Comparison of ENCODE assay signal across 8 mouse cellular contexts in the genomic region with DNA sequence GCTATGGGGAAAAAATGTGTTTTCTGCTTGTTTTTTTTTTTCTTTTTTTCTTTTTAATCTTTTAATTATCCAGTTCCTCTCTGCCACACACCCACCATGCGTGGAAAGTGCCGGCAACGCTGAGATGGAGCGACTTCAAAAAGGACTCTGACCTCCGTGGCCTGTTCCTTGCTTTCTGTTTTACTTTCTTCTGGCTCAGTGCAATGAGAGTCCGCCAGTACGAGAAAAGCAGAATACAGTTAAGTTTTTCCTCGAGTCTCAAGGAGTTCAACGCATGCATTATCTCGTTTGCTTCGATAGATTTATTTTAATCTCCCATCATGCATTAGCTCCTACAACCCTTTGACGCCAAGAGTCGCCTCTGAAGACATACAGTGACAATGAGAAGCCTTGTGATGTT.
DNase-seq lines count a peak whose midpoint lies in the region; ATAC-seq lines count a peak whose summit lies in the region.

No protein-coding gene starts in this region.

- H3K4me3 ChIP-seq in embryonic facial prominence, embryonic 14.5 days (ENCODE audit: low read depth, low read length), result peak overlapping the region; percentile 30
- peak overlapping the region; percentile 38 for H3K4me3 ChIP-seq in intestine, embryonic 16.5 days (ENCODE audit: low read length)

- no peak overlapping the region for H3K27ac ChIP-seq in embryonic facial prominence, embryonic 14.5 days (replicated peaks; ENCODE audit: low read depth, low read length)
- no peak overlapping the region for H3K27ac ChIP-seq in intestine, embryonic 16.5 days (ENCODE audit: low read length)

- H3K4me2 ChIP-seq in embryonic facial prominence, embryonic 14.5 days (ENCODE audit: low read depth, low read length), result peak overlapping the region; percentile 59
- peak overlapping the region; percentile 62 for H3K4me2 ChIP-seq in intestine, embryonic 16.5 days (ENCODE audit: low read depth, low read length)

- peak overlapping the region; percentile 32; the same call in 1 of the 2 replicates for H3K9ac ChIP-seq in embryonic facial prominence, embryonic 14.5 days (ENCODE audit: low read depth, low read length)
- H3K9ac ChIP-seq in intestine, embryonic 16.5 days (ENCODE audit: low read depth, low read length), result peak overlapping the region; percentile 40

- H3K27me3 ChIP-seq in embryonic facial prominence, embryonic 14.5 days (replicated peaks; ENCODE audit: control insufficient read depth, insufficient read depth, low read length), result no peaks in the 10 kb centered on the region
- H3K27me3 ChIP-seq in intestine, embryonic 16.5 days (replicated peaks; ENCODE audit: control insufficient read depth, insufficient read depth, low read length), result no peaks in the 10 kb centered on the region

- no peaks in the 10 kb centered on the region for H3K36me3 ChIP-seq in embryonic facial prominence, embryonic 14.5 days (ENCODE audit: control insufficient read depth, insufficient read depth, low read length)
- no peaks in the 10 kb centered on the region for H3K36me3 ChIP-seq in intestine, embryonic 16.5 days (ENCODE audit: control insufficient read depth, insufficient read depth, low read length)

- 15% methylated on average over 13 of the region's 13 CpGs for WGBS in embryonic facial prominence, embryonic 14.5 days
- 21% methylated on average over 13 of the region's 13 CpGs for WGBS in intestine, embryonic 16.5 days

- H3K9me3 ChIP-seq in embryonic facial prominence, embryonic 14.5 days (ENCODE audit: control insufficient read depth, low read length), result no peaks in the 10 kb centered on the region
- no peaks in the 10 kb centered on the region for H3K9me3 ChIP-seq in intestine, embryonic 16.5 days (ENCODE audit: control insufficient read depth, low read length)

- ATAC-seq in embryonic facial prominence, embryonic 14.5 days (ENCODE audit: low read depth), result no peak
- ATAC-seq in intestine, embryonic 16.5 days, result no peak

- peaks cover 14% of the 10 kb centered on the region; the same call in 1 of the 2 replicates for H3K4me1 ChIP-seq in embryonic facial prominence, embryonic 14.5 days (ENCODE audit: control insufficient read depth, insufficient read depth, low read length)
- H3K4me1 ChIP-seq in intestine, embryonic 16.5 days (ENCODE audit: control insufficient read depth, insufficient read depth, low read length), result peaks cover 8% of the 10 kb centered on the region; the same call in 1 of the 2 replicates

- DNase-seq in adrenal gland, postnatal 36 days, result peak; percentile 1 to 6
- DNase-seq in adrenal gland, adult 8-10 months, result no peak
- no peak for DNase-seq in embryonic facial prominence, embryonic 14.5 days (ENCODE audit: low spot score)
- DNase-seq in lung, postnatal 14 days, result peak; percentile 14
- DNase-seq in thymus, postnatal 10 days (ENCODE audit: low spot score in 2 of 2), result no peak
- no peak for DNase-seq in adipocyte (ENCODE audit: low spot score)
- DNase-seq in retina, embryonic 14.5 days (ENCODE audit: low spot score), result no peak

Comparison
In these comparisons a context has a peak if more than half of its experiments do, and no peak if none do; other contexts are left out.
1. DNase-seq: peak in adrenal gland, postnatal 36 days (2 of 2) and lung, postnatal 14 days (single experiment); none in adrenal gland, adult 8-10 months (single experiment), embryonic facial prominence, embryonic 14.5 days (single experiment), thymus, postnatal 10 days (0 of 2), adipocyte (single experiment) and retina, embryonic 14.5 days (single experiment).